Mouse (Mus musculus): Measurements from ENCODE around the gene Ppp1r1a.

GRCm38 (mm10) chr15:103514119-103514518 lies 23.7 kb downstream of the Ppp1r1a start:
- TF ChIP-seq POLR2A (IDR thresholded peaks at IDR 0.05; ENCODE audit: control insufficient read depth, low read depth, low read length) (no peak), CTCF (IDR thresholded peaks at IDR 0.05; ENCODE audit: control insufficient read depth, insufficient read depth, insufficient replicate concordance, low read depth, low read length) (no peak)

Measured in testis, adult 2 months (tissue).